Mouse (Mus musculus) lung, postnatal 14 days (tissue): ENCODE measurements around the gene Prdm11.

ENCODE experiments used
- DNase-seq: peaks from one replicate; pipeline ENCODE4 v3.0.0; 2021

Prdm11 gene

GRCm38 (mm10) chr2:93011465-93011864 is 34.5 kb downstream of the Prdm11 start:
- DNase-seq: no peak

- DNase-seq: no peak
Measured at GRCm38 (mm10) chr2:93007967-93008685, 37.8 kb downstream of the Prdm11 start.

- DNase-seq: no peak
Measured at GRCm38 (mm10) chr2:93005028-93005427, 40.9 kb downstream of the Prdm11 start.

GRCm38 (mm10) chr2:92991976-92992375 is 54.0 kb downstream of the Prdm11 start:
- no peak for DNase-seq

- DNase-seq: no peak
Measured at GRCm38 (mm10) chr2:92989593-92989992, 56.4 kb downstream of the Prdm11 start.

GRCm38 (mm10) chr2:92987901-92988631 is 57.9 kb downstream of the Prdm11 start:
- DNase-seq: peak; percentile 91

GRCm38 (mm10) chr2:92987108-92987618 is 58.8 kb downstream of the Prdm11 start:
- peak; percentile 44 for DNase-seq

GRCm38 (mm10) chr2:92985600-92985999 is 60.4 kb downstream of the Prdm11 start:
- no peak for DNase-seq

- no peak for DNase-seq
Measured at GRCm38 (mm10) chr2:92985171-92985570, 60.8 kb downstream of the Prdm11 start.

GRCm38 (mm10) chr2:92984321-92985108 is 61.5 kb downstream of the Prdm11 start:
- DNase-seq: no peak

GRCm38 (mm10) chr2:92983273-92983620 is 62.7 kb downstream of the Prdm11 start:
- peak; percentile 26 for DNase-seq

- DNase-seq: peak; percentile 74
Measured at GRCm38 (mm10) chr2:92982591-92983272, 63.2 kb downstream of the Prdm11 start.

- DNase-seq: no peak
Measured at GRCm38 (mm10) chr2:92980165-92980564, 65.8 kb downstream of the Prdm11 start.

- DNase-seq: peak; percentile 38
Measured at GRCm38 (mm10) chr2:92975031-92975790, 70.8 kb downstream of the Prdm11 start.

- DNase-seq: no peak
Measured at GRCm38 (mm10) chr2:92973646-92974045, 72.3 kb downstream of the Prdm11 start.

GRCm38 (mm10) chr2:92972071-92972470 is 73.9 kb downstream of the Prdm11 start:
- no peak for DNase-seq

- DNase-seq: no peak
Measured at GRCm38 (mm10) chr2:92971536-92971935, 74.4 kb downstream of the Prdm11 start.

- no peak for DNase-seq
Measured at GRCm38 (mm10) chr2:92971069-92971468, 74.9 kb downstream of the Prdm11 start.

- DNase-seq: peak; percentile 40
Measured at GRCm38 (mm10) chr2:92967839-92968166, 78.2 kb downstream of the Prdm11 start.

- DNase-seq: peak; percentile 39
Measured at GRCm38 (mm10) chr2:92967032-92967838, 78.7 kb downstream of the Prdm11 start.

- no peak for DNase-seq
Measured at GRCm38 (mm10) chr2:92966257-92966656, 79.7 kb downstream of the Prdm11 start.
